Mouse (Mus musculus) liver, embryonic 11.5 days (tissue): ENCODE measurements around the gene Zfp568. TPM values are rescaled to one million over a fixed set of nuclear protein-coding genes. Genes with fewer than 3 reads are reported as not detected.

Experiments used
- polyA plus RNA-seq: library from polyadenylated mRNA; unstranded; fragments of >200 nt; fragmentation: Nextera tagmentation; extraction: Ambion mirVana; gene quantifications from 2 replicates; pipeline ENCODE4 v1.2.1, GENCODE M21; 2014

Gene Zfp568
- polyA plus RNA-seq, 1 experiment from 2014 or later = 23.6 TPM

Other genes with a start within 250 kb of the Zfp568 start
- gene Zfp84, start 215.4 kb upstream of the Zfp568 start, polyA plus RNA-seq = 9.6 and 10.2 TPM in 2 replicates
- gene Zfp30, start 200.0 kb upstream of the Zfp568 start, polyA plus RNA-seq = 2.4 and 3.0 TPM in 2 replicates
- 9.0 and 10.0 TPM in 2 replicates for gene Zfp790, start 167.8 kb upstream of the Zfp568 start, polyA plus RNA-seq
- 3.9 TPM in 2 replicates for gene Zfp940, start 130.3 kb upstream of the Zfp568 start, polyA plus RNA-seq
- gene Zfp420, start 124.0 kb upstream of the Zfp568 start, polyA plus RNA-seq = 3.9 and 5.7 TPM in 2 replicates
- 4.9 and 5.8 TPM in 2 replicates for gene Zfp27, start 77.4 kb upstream of the Zfp568 start, polyA plus RNA-seq
- 2.2 and 2.3 TPM in 2 replicates for gene Zfp383, start 75.7 kb upstream of the Zfp568 start, polyA plus RNA-seq
- 6.7 and 7.0 TPM in 2 replicates for gene Zfp74, start 29.9 kb upstream of the Zfp568 start, polyA plus RNA-seq
- 1.4 and 1.8 TPM in 2 replicates for gene Zfp14, start 67.4 kb downstream of the Zfp568 start, polyA plus RNA-seq
- 3.9 and 4.1 TPM in 2 replicates for gene Zfp82, start 88.9 kb downstream of the Zfp568 start, polyA plus RNA-seq
- gene Gm26920, start 106.5 kb downstream of the Zfp568 start, polyA plus RNA-seq = 0.32 and 0.43 TPM in 2 replicates
- 7.6 and 7.7 TPM in 2 replicates for gene Zfp566, start 106.6 kb downstream of the Zfp568 start, polyA plus RNA-seq
- gene Zfp260, start 110.8 kb downstream of the Zfp568 start, polyA plus RNA-seq = 48.6 and 54.6 TPM in 2 replicates
- 2.8 and 2.9 TPM in 2 replicates for gene Zfp382, start 138.0 kb downstream of the Zfp568 start, polyA plus RNA-seq
- gene Zfp146, start 185.8 kb downstream of the Zfp568 start, polyA plus RNA-seq = 7.5 and 8.8 TPM in 2 replicates
- gene Cox7a1, start 200.2 kb downstream of the Zfp568 start, polyA plus RNA-seq = 4.7 and 5.1 TPM in 2 replicates
- 45.1 and 54.9 TPM in 2 replicates for gene Capns1, start 214.9 kb downstream of the Zfp568 start, polyA plus RNA-seq
- gene Polr2i, start 248.0 kb downstream of the Zfp568 start, polyA plus RNA-seq = 109 and 129 TPM in 2 replicates
- gene Tbcb, start 248.3 kb downstream of the Zfp568 start, polyA plus RNA-seq = 124 and 126 TPM in 2 replicates